Mouse (Mus musculus) embryonic facial prominence, embryonic 10.5 days (tissue): ENCODE data around the gene C1qtnf12. TPM values are rescaled to one million over a fixed set of nuclear protein-coding genes. Genes with fewer than 3 reads are reported as not detected.

ENCODE experiments used
- DNase-seq: peaks from one replicate; pipeline ENCODE4 v3.0.0-alpha.2; 2017; ENCODE audit warnings: low spot score
- H3K27ac ChIP-seq: fragments of 300-500 bp; sonication (generic); replicated peaks from 2 replicates; pipeline ENCODE4 v1.5.1; 2016; ENCODE audit warnings: mild to moderate bottlenecking
- H3K27me3 ChIP-seq: fragments of 300-500 bp; sonication (generic); replicated peaks from 2 replicates; pipeline ENCODE4 v1.6.1; 2016; ENCODE audit warnings: low read depth, mild to moderate bottlenecking; ENCODE audit not compliant: poor library complexity, severe bottlenecking
- H3K36me3 ChIP-seq: fragments of 300-500 bp; sonication (generic); replicated peaks from 2 replicates; pipeline ENCODE4 v1.6.1; 2016; ENCODE audit warnings: mild to moderate bottlenecking, moderate library complexity
- H3K4me1 ChIP-seq: fragments of 300-500 bp; sonication (generic); 2 replicates; pipeline ENCODE4 v1.6.1; 2016
- H3K4me3 ChIP-seq: fragments of 300-500 bp; sonication (generic); 2 replicates; pipeline ENCODE4 v1.5.1; 2016; ENCODE audit warnings: mild to moderate bottlenecking, moderate library complexity
- H3K9me3 ChIP-seq: fragments of 300-500 bp; sonication (generic); 2 replicates; pipeline ENCODE4 v1.6.1; 2016; ENCODE audit warnings: mild to moderate bottlenecking
- WGBS: fragments of 180-500 bp; shearing (Covaris S2); methylation state at CpG from one replicate; pipeline ENCODE4 v1.1.7; 2016; 5-methylcytosine and 5-hydroxymethylcytosine counted together
- polyA plus RNA-seq: library from polyadenylated mRNA; unstranded; fragments of >200 nt; fragmentation: Nextera tagmentation; extraction: Ambion mirVana; gene quantifications from 2 replicates; pipeline ENCODE4 v1.2.1, GENCODE M21; 2016

The C1qtnf12 gene
- polyA plus RNA-seq, 1 experiment from 2014 or later, result 23.6 TPM

DNA sequence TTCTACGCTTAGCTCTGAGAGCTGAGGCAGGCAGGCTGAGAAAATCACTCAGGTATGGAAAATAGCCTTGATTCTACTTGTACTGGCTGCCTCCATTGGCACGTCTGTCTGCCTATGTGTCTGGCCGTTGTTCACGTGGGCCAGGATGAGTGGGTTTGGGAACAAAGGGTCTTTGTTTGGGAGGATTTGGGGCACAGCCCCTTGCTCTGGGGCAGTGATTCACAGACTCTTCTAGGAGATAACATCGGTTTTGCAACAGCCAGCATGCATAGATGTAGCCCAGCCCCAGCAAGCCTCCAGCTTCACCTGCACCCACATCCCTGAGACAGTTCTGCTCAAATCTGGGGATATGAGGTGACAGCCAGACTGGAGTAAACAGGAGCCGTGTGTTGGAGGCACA lies 10.5 kb downstream of the C1qtnf12 start:
- Histone ChIP-seq H3K4me3 (no peak overlapping the region), H3K27me3 (no peaks in the 10 kb centered on the region), H3K4me1 (peaks cover 18% of the 10 kb centered on the region), H3K27ac (peak overlapping the region; percentile 14), H3K9me3 (no peaks in the 10 kb centered on the region; the same call in 1 of the 2 replicates), H3K36me3 (no peaks in the 10 kb centered on the region)
- DNase-seq, result no peak
- WGBS, result 38% methylated on average over 6 of the region's 6 CpGs

DNA sequence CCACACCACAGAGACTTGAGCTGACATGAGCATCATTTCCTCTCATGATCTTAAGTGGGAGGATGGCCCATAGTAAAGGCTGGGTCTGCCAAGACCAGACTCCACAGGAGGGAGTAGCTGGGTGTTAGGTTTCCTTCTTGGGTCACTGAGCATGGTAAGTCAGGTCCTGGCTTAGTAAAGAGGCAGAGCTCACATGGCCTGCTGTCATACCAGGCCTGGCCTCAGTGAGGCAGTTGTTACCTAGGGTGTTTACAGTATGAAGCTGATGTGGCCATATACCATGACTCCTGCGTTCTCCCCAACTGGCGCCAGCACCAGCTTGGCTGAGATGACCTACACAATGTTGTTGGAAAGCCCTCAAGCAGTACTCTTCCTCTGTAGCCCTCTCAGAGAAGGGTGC lies 11.1 kb downstream of the C1qtnf12 start:
- Histone ChIP-seq H3K36me3 (no peaks in the 10 kb centered on the region), H3K9me3 (no peaks in the 10 kb centered on the region; the same call in 1 of the 2 replicates), H3K4me3 (no peak overlapping the region), H3K4me1 (peaks cover 18% of the 10 kb centered on the region), H3K27me3 (no peaks in the 10 kb centered on the region), H3K27ac (0 out of 2 replicates have a peak overlapping the region, but pooled peaks have one; percentile 14)
- DNase-seq, result no peak
- 85% methylated on average over 2 of the region's 2 CpGs for WGBS

DNA sequence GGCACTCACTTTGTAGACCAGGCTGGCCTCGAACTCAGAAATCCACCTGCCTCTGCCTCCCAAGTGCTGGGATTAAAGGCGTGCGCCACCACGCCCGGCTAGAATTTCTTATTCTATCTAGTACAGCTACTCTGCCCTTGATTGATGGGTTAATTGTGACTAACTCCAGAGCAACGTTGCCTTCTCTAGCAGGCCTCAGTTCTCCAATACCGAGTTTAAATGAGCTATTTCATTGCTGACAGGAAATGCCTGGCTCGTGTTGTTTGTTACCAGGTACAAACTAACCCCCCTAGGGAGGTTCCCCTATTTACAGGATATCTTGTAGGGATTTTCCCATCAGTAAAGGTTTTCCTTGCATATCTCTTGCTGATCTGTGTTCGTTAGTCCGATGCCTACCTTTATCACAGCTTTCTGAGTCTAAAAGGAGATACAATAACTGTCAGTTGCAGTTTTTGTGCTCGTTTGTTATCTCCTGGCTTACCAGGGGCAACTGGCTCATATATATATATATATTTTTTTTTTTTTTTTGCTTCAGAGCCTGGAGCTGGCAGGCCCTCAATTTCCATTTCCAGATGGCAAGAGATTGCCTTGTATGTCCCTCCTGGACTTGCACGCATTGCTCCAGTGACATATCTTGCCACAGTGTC lies 19.4 kb downstream of the C1qtnf12 start:
- no peak overlapping the region for H3K4me3 ChIP-seq
- H3K4me1 ChIP-seq, result peaks cover 6% of the 10 kb centered on the region; the same call in 1 of the 2 replicates
- no peaks in the 10 kb centered on the region for H3K27me3 ChIP-seq
- no peak overlapping the region for H3K27ac ChIP-seq
- DNase-seq, result no peak
- H3K9me3 ChIP-seq, result no peaks in the 10 kb centered on the region; the same call in 1 of the 2 replicates
- WGBS, result 80% methylated on average over 12 of the region's 12 CpGs
- no peaks in the 10 kb centered on the region for H3K36me3 ChIP-seq

GRCm38 (mm10) chr4:155983788-155984187 lies 21.7 kb downstream of the C1qtnf12 start:
- Histone ChIP-seq H3K27ac (no peak overlapping the region), H3K9me3 (no peaks in the 10 kb centered on the region), H3K36me3 (no peaks in the 10 kb centered on the region), H3K27me3 (no peaks in the 10 kb centered on the region), H3K4me3 (no peak overlapping the region), H3K4me1 (peaks cover 6% of the 10 kb centered on the region; the same call in 1 of the 2 replicates)
- DNase-seq, result no peak
- 22% methylated on average over 2 of the region's 2 CpGs for WGBS

DNA sequence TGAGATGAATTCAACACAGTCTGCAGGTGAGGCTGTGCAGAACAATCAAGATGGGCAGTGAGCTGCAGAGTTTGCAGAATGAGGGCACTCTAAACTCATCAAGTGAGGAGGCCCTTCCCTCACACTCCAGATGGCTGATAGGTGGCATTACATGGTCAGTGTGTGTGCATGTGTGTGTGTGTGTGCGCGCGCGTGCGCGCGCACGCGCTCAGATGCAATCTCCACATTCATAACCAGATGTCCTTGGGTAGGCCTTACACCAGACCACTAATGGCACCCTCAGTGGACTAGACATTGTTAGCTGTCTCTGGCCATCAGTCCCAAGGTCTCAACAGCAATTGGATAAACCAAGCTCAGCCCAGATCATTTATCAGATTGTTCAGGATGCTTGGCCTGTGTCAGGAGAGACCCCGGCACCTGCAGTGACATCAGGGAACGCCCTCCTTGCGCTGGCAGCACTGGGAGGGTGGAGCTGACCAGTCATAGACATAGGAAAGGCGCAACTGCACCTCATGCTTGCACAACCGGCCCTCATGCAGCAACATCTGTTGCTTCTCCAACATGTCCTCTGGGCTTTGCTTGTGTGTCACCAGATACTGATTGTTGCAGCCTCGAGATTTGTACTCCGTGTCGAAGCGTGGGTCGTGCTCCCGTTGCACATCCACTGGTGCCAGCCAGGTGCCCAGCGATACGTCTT lies 29.2 kb downstream of the C1qtnf12 start:
- no peak for DNase-seq
- Histone ChIP-seq H3K4me1 (peaks cover 24% of the 10 kb centered on the region), H3K27ac (peak overlapping the region; percentile 97), H3K27me3 (no peaks in the 10 kb centered on the region), H3K4me3 (peak overlapping the region; percentile 87), H3K36me3 (peaks cover 31% of the 10 kb centered on the region), H3K9me3 (no peaks in the 10 kb centered on the region)
- 89% methylated on average over 22 of the region's 22 CpGs for WGBS

- 30% methylated on average over 37 of the region's 37 CpGs for WGBS
Measured at GRCm38 (mm10) chr4:155991908-155992230, 29.8 kb downstream of the C1qtnf12 start.

GRCm38 (mm10) chr4:155992241-155992905 lies 30.3 kb downstream of the C1qtnf12 start, which contains the start of the genes B3galt6 and Sdf4:
B3galt6 (minus strand) TSS chr4:155992649.
Sdf4 (plus strand) TSS chr4:155992872.
- H3K9me3 ChIP-seq, result no peaks in the 10 kb centered on the region
- no peaks in the 10 kb centered on the region for H3K27me3 ChIP-seq
- DNase-seq, result peak; percentile 88
- under 1% methylated on average over 99 of the region's 99 CpGs for WGBS
- peaks cover 42% of the 10 kb centered on the region for H3K36me3 ChIP-seq
- peak within 1 kb of the TSS; percentile 87 for H3K4me3 ChIP-seq
- H3K4me1 ChIP-seq, result peaks cover 24% of the 10 kb centered on the region
- peak within 1 kb of the TSS; percentile 97 for H3K27ac ChIP-seq

More at GRCm38 (mm10) chr4:155991908-155992230, 29.8 kb downstream of the C1qtnf12 start:
- no peaks in the 10 kb centered on the region for H3K27me3 ChIP-seq
- DNase-seq, result no peak
- H3K36me3 ChIP-seq, result peaks cover 37% of the 10 kb centered on the region
- peak overlapping the region; percentile 97 for H3K27ac ChIP-seq
- peak overlapping the region; percentile 87 for H3K4me3 ChIP-seq
- peaks cover 24% of the 10 kb centered on the region for H3K4me1 ChIP-seq
- no peaks in the 10 kb centered on the region for H3K9me3 ChIP-seq

DNA sequence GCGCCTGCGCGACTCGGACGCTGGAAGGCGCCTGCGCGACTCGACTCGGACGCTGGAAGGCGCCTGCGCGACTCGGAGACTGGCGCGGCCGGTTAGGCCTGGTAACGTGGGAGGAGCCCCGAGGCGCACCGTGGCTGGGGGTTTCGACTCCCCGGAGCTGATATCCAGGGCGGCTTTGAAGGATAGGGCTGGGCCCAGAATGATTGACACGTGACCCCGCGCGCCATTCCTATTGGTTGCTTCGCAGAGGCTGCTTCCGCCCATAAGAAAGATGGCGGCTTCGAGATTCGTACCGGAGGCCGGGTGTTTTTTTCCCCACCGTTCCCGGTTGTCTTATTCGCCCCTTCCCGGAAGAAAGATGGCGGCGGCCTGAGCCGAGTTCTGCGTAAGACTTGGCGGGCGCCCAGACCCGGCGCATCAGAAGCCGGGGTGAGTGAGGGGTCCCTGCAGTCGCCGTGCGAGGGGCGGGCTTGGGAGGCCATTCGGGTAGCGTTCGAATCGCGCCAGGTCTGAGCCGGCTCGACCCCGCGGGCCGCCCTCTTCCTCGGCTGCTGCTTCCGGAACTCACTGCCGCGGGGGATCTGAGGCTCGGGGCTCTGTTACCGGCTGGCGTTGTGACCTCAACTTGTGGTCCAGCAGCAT lies 30.9 kb downstream of the C1qtnf12 start:
- Histone ChIP-seq H3K27me3 (no peaks in the 10 kb centered on the region), H3K4me3 (peak overlapping the region; percentile 87), H3K4me1 (peaks cover 24% of the 10 kb centered on the region), H3K36me3 (peaks cover 48% of the 10 kb centered on the region), H3K9me3 (no peaks in the 10 kb centered on the region), H3K27ac (peak overlapping the region; percentile 97)
- under 1% methylated on average over 70 of the region's 70 CpGs for WGBS
- DNase-seq, result peak; percentile 94

DNA sequence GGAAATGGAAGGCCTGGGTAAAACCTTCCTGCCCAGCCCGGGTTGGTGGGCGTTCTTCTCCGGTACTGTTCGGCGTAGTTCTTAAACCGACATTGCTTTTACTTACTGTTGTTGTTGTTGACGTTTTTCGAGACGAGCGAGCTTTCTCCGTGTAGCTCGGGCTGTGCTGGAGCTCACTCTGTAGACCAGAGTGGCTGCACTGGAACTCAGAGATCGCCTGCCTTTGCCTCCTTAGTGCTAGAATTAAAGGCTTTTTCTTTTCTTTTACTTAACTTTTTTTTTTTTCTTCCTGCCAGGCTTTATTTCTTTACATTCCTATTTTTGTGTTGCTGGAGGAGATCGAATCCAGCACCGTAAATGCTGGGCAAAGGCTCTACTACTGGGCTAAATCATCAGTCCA lies 31.5 kb downstream of the C1qtnf12 start:
- no peak for DNase-seq
- peak overlapping the region; percentile 87 for H3K4me3 ChIP-seq
- H3K4me1 ChIP-seq, result peaks cover 24% of the 10 kb centered on the region
- H3K36me3 ChIP-seq, result peaks cover 54% of the 10 kb centered on the region
- peak overlapping the region; percentile 97 for H3K27ac ChIP-seq
- no peaks in the 10 kb centered on the region for H3K9me3 ChIP-seq
- H3K27me3 ChIP-seq, result no peaks in the 10 kb centered on the region
- WGBS, result 5% methylated on average over 15 of the region's 15 CpGs

DNA sequence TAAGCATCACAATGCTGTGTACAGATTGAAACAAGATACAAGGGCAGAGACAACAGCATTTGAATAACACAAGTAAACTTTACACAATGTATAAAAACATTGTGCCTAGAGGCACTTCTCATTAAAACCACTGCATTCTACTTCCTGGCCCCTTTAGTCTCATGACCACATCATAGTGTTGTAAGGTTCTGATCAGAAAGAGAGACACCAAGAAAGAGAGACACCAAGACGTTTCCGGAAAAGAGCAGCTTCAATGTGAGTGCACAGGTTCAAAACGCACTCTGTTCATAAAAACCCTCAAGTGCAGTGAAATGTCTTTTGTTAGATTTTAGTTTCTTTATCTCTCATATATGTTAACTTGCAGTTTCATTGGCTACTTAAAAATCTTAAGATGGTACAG lies 42.0 kb downstream of the C1qtnf12 start:
- Histone ChIP-seq H3K27ac (no peak overlapping the region), H3K9me3 (no peaks in the 10 kb centered on the region), H3K27me3 (no peaks in the 10 kb centered on the region), H3K4me3 (no peak overlapping the region), H3K4me1 (no peaks in the 10 kb centered on the region), H3K36me3 (peaks cover 97% of the 10 kb centered on the region)
- 92% methylated on average over 3 of the region's 3 CpGs for WGBS
- no peak for DNase-seq

DNA sequence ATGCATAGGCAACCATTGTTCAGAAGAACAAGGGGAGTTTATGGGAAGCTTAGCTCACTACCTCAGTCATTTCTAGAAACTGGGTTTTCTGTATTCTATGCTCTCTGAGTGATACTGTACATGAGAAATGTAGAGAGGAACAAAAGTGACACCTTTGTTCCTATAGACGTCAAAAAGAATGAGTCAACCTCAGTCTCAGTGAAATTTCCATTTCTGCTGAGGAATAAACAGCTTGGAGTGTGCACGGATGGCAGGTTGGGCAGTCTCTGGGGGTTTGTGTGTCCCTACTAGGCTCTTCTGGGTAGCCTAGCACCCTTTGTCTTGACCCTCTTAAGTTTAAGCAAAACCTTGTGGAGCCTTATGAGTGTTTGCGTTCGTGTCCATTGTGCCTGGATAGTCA lies 46.3 kb downstream of the C1qtnf12 start:
- no peaks in the 10 kb centered on the region for H3K27me3 ChIP-seq
- H3K4me3 ChIP-seq, result no peak overlapping the region
- no peaks in the 10 kb centered on the region for H3K9me3 ChIP-seq
- no peaks in the 10 kb centered on the region for H3K4me1 ChIP-seq
- no peak for DNase-seq
- H3K36me3 ChIP-seq, result peaks cover 97% of the 10 kb centered on the region
- H3K27ac ChIP-seq, result no peak overlapping the region
- 93% methylated on average over 4 of the region's 4 CpGs for WGBS

- H3K27me3 ChIP-seq, result no peaks in the 10 kb centered on the region
- WGBS, result 87% methylated on average over 8 of the region's 8 CpGs
- H3K4me3 ChIP-seq, result no peak within 1 kb of the TSS
- peaks cover 82% of the 10 kb centered on the region for H3K36me3 ChIP-seq
- no peaks in the 10 kb centered on the region for H3K9me3 ChIP-seq
- DNase-seq, result no peak
- no peaks in the 10 kb centered on the region for H3K4me1 ChIP-seq
- no peak within 1 kb of the TSS for H3K27ac ChIP-seq
Measured at GRCm38 (mm10) chr4:156013637-156014036, 51.5 kb downstream of the C1qtnf12 start, which contains the start of gene Tnfrsf4. Tnfrsf4 (plus strand) TSS chr4:156013843.
